Comparison of ENCODE assay signal across 8 mouse cellular contexts in the genomic region with DNA sequence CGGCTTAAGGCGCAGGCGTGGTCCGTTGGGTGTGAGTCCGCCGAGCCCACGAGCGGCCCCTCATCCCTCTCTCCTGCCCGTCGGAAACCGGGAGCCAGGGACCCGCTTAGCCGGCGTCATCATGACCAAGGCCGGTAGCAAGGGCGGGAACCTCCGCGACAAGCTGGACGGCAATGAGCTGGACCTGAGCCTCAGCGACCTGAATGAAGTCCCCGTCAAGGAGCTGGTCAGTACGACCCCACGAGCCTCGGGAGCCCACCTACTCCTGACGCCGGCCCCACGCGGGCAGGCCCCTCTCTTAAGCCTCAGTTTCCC. TPM values are rescaled to one million over a fixed set of nuclear protein-coding genes. Genes with fewer than 3 reads are reported as not detected.
DNase-seq lines count a peak whose midpoint lies in the region; ATAC-seq and TF ChIP-seq lines count a peak whose summit lies in the region.

No protein-coding gene starts in this region.

- peak overlapping the region; percentile 67 for H3K4me2 ChIP-seq in heart, embryonic 14.5 days (ENCODE audit: low read length)
- H3K4me2 ChIP-seq in hindbrain, embryonic 11.5 days (replicated peaks; ENCODE audit: low read depth, low read length) = peak overlapping the region; percentile 89

- H3K36me3 ChIP-seq in heart, embryonic 14.5 days (ENCODE audit: control insufficient read depth, insufficient read depth, low read length) = peaks cover 36% of the 10 kb centered on the region
- peaks cover 14 to 27% of the 10 kb centered on the region in 2 experiments for H3K36me3 ChIP-seq in MEL (ENCODE audit: control insufficient read depth in 1 of 2, insufficient read depth in 2 of 2, low read length in 2 of 2)
- peaks cover 8% of the 10 kb centered on the region for H3K36me3 ChIP-seq in hindbrain, embryonic 11.5 days (ENCODE audit: control insufficient read depth, insufficient read depth, low read length)
- H3K36me3 ChIP-seq in midbrain, embryonic 10.5 days = peaks cover 38% of the 10 kb centered on the region

- H3K4me3 ChIP-seq in heart, embryonic 14.5 days (ENCODE audit: control insufficient read depth in 1 of 2, insufficient read depth in 1 of 2, low read depth in 1 of 2, low read length in 2 of 2) = peak overlapping the region; percentile 87 to 89
- H3K4me3 ChIP-seq in MEL (ENCODE audit: control insufficient read depth in 1 of 2, insufficient read depth in 1 of 2, low read depth in 2 of 2, low read length in 2 of 2) = peak overlapping the region; percentile 97 to 98
- peak overlapping the region; percentile 99 for H3K4me3 ChIP-seq in hindbrain, embryonic 11.5 days (ENCODE audit: low read depth, low read length)
- peak overlapping the region; percentile 94 for H3K4me3 ChIP-seq in midbrain, embryonic 10.5 days

- 0 out of 4 replicates have a peak, but pooled peaks of 1 of the 2 experiments have one; percentile 16 for TF ChIP-seq POLR2A in MEL (IDR thresholded peaks at IDR 0.05; ENCODE audit: control insufficient read depth in 1 of 2, insufficient read depth in 1 of 2, low read depth in 1 of 2, low read length in 2 of 2, poor library complexity in 1 of 2)

- 0% methylated on average over 20 of the region's 28 CpGs for WGBS in heart, embryonic 14.5 days
- WGBS in hindbrain, embryonic 11.5 days = 0% methylated on average over 28 of the region's 28 CpGs
- under 1% methylated on average over 28 of the region's 28 CpGs for WGBS in midbrain, embryonic 10.5 days

- H3K27me3 ChIP-seq in heart, embryonic 14.5 days (ENCODE audit: control insufficient read depth, insufficient read depth, low read length) = no peaks in the 10 kb centered on the region
- H3K27me3 ChIP-seq in MEL (ENCODE audit: control insufficient read depth in 1 of 2, insufficient read depth in 2 of 2, low read length in 2 of 2) = no peaks in the 10 kb centered on the region
- H3K27me3 ChIP-seq in hindbrain, embryonic 11.5 days (ENCODE audit: control insufficient read depth, insufficient read depth, low read length) = no peaks in the 10 kb centered on the region
- H3K27me3 ChIP-seq in midbrain, embryonic 10.5 days (ENCODE audit: low read depth, poor library complexity, severe bottlenecking) = no peaks in the 10 kb centered on the region

- H3K4me1 ChIP-seq in heart, embryonic 14.5 days (ENCODE audit: control insufficient read depth in 2 of 2, insufficient read depth in 2 of 2, low read length in 2 of 2) = peaks cover 2 to 10% of the 10 kb centered on the region in 2 experiments; a peak in 3 of 4 replicates
- H3K4me1 ChIP-seq in MEL (ENCODE audit: control insufficient read depth in 1 of 2, insufficient read depth in 2 of 2, low read length in 2 of 2) = peaks cover 4 to 8% of the 10 kb centered on the region in 2 experiments
- peaks cover 7% of the 10 kb centered on the region; the same call in 1 of the 2 replicates for H3K4me1 ChIP-seq in hindbrain, embryonic 11.5 days (replicated peaks; ENCODE audit: control insufficient read depth, insufficient read depth, low read length)
- peaks cover 16% of the 10 kb centered on the region for H3K4me1 ChIP-seq in midbrain, embryonic 10.5 days

- no peaks in the 10 kb centered on the region for H3K9me3 ChIP-seq in heart, embryonic 14.5 days (ENCODE audit: control insufficient read depth, low read length)
- no peaks in the 10 kb centered on the region for H3K9me3 ChIP-seq in MEL (replicated peaks; ENCODE audit: insufficient read depth, low read length)
- H3K9me3 ChIP-seq in hindbrain, embryonic 11.5 days (ENCODE audit: control insufficient read depth, low read length) = no peaks in the 10 kb centered on the region
- no peaks in the 10 kb centered on the region for H3K9me3 ChIP-seq in midbrain, embryonic 10.5 days (replicated peaks)

- TF ChIP-seq EP300 in MEL (IDR thresholded peaks at IDR 0.05; ENCODE audit: low read depth in 1 of 2, low read length in 2 of 2) = no peak

- ATAC-seq in heart, embryonic 14.5 days (ENCODE audit: insufficient number of reproducible peaks, insufficient read depth, low FRiP score, low read depth) = no peak; the same call in 1 of the 2 replicates
- ATAC-seq in hindbrain, embryonic 11.5 days (ENCODE audit: low FRiP score) = peak; percentile 72

- peak overlapping the region; percentile 90 for H3K9ac ChIP-seq in heart, embryonic 14.5 days (ENCODE audit: low read length)
- H3K9ac ChIP-seq in MEL (ENCODE audit: control insufficient read depth, low read depth, low read length, poor library complexity, severe bottlenecking) = peak overlapping the region; percentile 97
- H3K9ac ChIP-seq in hindbrain, embryonic 11.5 days (ENCODE audit: low read depth, low read length) = peak overlapping the region; percentile 71

- peaks cover 32% of the 10 kb centered on the region for H3K79me2 ChIP-seq in MEL (ENCODE audit: control insufficient read depth, insufficient read depth, low read length, poor library complexity)

- TF ChIP-seq CTCF in MEL (IDR thresholded peaks at IDR 0.05 in 2 of 3, conservative IDR thresholded peaks at IDR 0.05 in 1 of 3; ENCODE audit: control insufficient read depth in 1 of 3, insufficient read depth in 1 of 3, low read depth in 2 of 3, low read length in 3 of 3, poor library complexity in 1 of 3, severe bottlenecking in 1 of 3) = no peak

- H3K27ac ChIP-seq in heart, embryonic 14.5 days (replicated peaks in 1 of 2; ENCODE audit: control insufficient read depth in 1 of 2, insufficient read depth in 1 of 2, low read depth in 2 of 2, low read length in 2 of 2) = peak overlapping the region; percentile 37 to 61; a peak in 3 of 4 replicates
- peak overlapping the region; percentile 78 for H3K27ac ChIP-seq in MEL (ENCODE audit: control insufficient read depth, low read depth, low read length)
- 0 out of 2 replicates have a peak overlapping the region, but pooled peaks have one; percentile 17 for H3K27ac ChIP-seq in hindbrain, embryonic 11.5 days (ENCODE audit: low read depth, low read length)
- H3K27ac ChIP-seq in midbrain, embryonic 10.5 days (replicated peaks) = peak overlapping the region; percentile 88

- no peak for TF ChIP-seq RAD21 in MEL (IDR thresholded peaks at IDR 0.05; ENCODE audit: low read depth, low read length)

- DNase-seq in heart, adult 18-20 months = no peak
- no peak for DNase-seq in MEL (ENCODE audit: low read depth, low spot score)
- no peak for DNase-seq in hindbrain, embryonic 11.5 days (ENCODE audit: low spot score)
- DNase-seq in midbrain, embryonic 10.5 days (ENCODE audit: low spot score) = no peak
- no peak for DNase-seq in left cerebral cortex, postnatal 14 days (ENCODE audit: low spot score in 2 of 2)
- no peak for DNase-seq in embryo, embryonic 10 days (ENCODE audit: low spot score)
- no peak for DNase-seq in frontal cortex, postnatal 36 days (ENCODE audit: low spot score in 2 of 2)

- intact Hi-C loops in left cerebral cortex, postnatal 14 days (cut with DNase I) = no loop called here

RNA-seq across cellular contexts. Expression of gene Lrrc59, which starts 0.3 kb away (rescaled TPM):
- polyA plus RNA-seq in heart, embryonic 14.5 days (2014; fragmentation: Nextera tagmentation; extraction: Ambion mirVana) = 104 and 110 TPM in 2 replicates
- total RNA-seq in heart, adult 18-20 months (2021) = 10 to 100 TPM; 32.0 to 32.6 TPM
- 423 and 464 TPM in 2 replicates for total RNA-seq in MEL (2012; rRNA removed)
- polyA plus RNA-seq in MEL (2012; ENCODE audit: insufficient read depth in 1 of 2, insufficient read length in 2 of 2, low read depth in 1 of 2, low replicate concordance in 2 of 2, missing spikeins in 1 of 2) = 100 to 1,000 TPM; 486 to 633 TPM
- polyA plus RNA-seq in hindbrain, embryonic 11.5 days (2014; fragmentation: Nextera tagmentation; extraction: Ambion mirVana) = 169 and 183 TPM in 2 replicates
- polyA plus RNA-seq in midbrain, embryonic 10.5 days (2016; fragmentation: Nextera tagmentation; extraction: Ambion mirVana) = 265 and 286 TPM in 2 replicates
- total RNA-seq in left cerebral cortex, postnatal 14 days (2021) = 10 to 100 TPM; 83.8 to 84.9 TPM

RNA-seq across cellular contexts. Expression of gene Mrpl27, which starts 23.7 kb away (rescaled TPM):
- 131 and 147 TPM in 2 replicates for polyA plus RNA-seq in heart, embryonic 14.5 days (2014; fragmentation: Nextera tagmentation; extraction: Ambion mirVana)
- total RNA-seq in heart, adult 18-20 months (2021) = 10 to 100 TPM; 60.9 to 62.7 TPM
- total RNA-seq in MEL (2012; rRNA removed) = 114 and 129 TPM in 2 replicates
- polyA plus RNA-seq in MEL (2012; ENCODE audit: insufficient read depth in 1 of 2, insufficient read length in 2 of 2, low read depth in 1 of 2, low replicate concordance in 2 of 2, missing spikeins in 1 of 2) = 100 to 1,000 TPM in 1 of 2 experiments, not detected in 1; 102 TPM
- 130 and 139 TPM in 2 replicates for polyA plus RNA-seq in hindbrain, embryonic 11.5 days (2014; fragmentation: Nextera tagmentation; extraction: Ambion mirVana)
- 143 and 145 TPM in 2 replicates for polyA plus RNA-seq in midbrain, embryonic 10.5 days (2016; fragmentation: Nextera tagmentation; extraction: Ambion mirVana)
- 10 to 100 TPM; 65.2 to 72.5 TPM for total RNA-seq in left cerebral cortex, postnatal 14 days (2021)

RNA-seq across cellular contexts. Expression of gene Eme1, which starts 23.9 kb away (rescaled TPM):
- 10.2 and 11.7 TPM in 2 replicates for polyA plus RNA-seq in heart, embryonic 14.5 days (2014; fragmentation: Nextera tagmentation; extraction: Ambion mirVana)
- under 1 TPM; 0.10 to 0.23 TPM for total RNA-seq in heart, adult 18-20 months (2021)
- 43.8 and 54.9 TPM in 2 replicates for total RNA-seq in MEL (2012; rRNA removed)
- polyA plus RNA-seq in MEL (2012; ENCODE audit: insufficient read depth in 1 of 2, insufficient read length in 2 of 2, low read depth in 1 of 2, low replicate concordance in 2 of 2, missing spikeins in 1 of 2) = 10 to 100 TPM in 1 of 2 experiments, not detected in 1; 41.8 TPM
- polyA plus RNA-seq in hindbrain, embryonic 11.5 days (2014; fragmentation: Nextera tagmentation; extraction: Ambion mirVana) = 33.9 and 37.4 TPM in 2 replicates
- polyA plus RNA-seq in midbrain, embryonic 10.5 days (2016; fragmentation: Nextera tagmentation; extraction: Ambion mirVana) = 61.7 and 64.1 TPM in 2 replicates
- under 1 TPM; 0.21 to 0.79 TPM for total RNA-seq in left cerebral cortex, postnatal 14 days (2021)

RNA-seq across cellular contexts. Expression of gene Acsf2, which starts 28.2 kb away (rescaled TPM):
- 3.9 and 4.0 TPM in 2 replicates for polyA plus RNA-seq in heart, embryonic 14.5 days (2014; fragmentation: Nextera tagmentation; extraction: Ambion mirVana)
- 10 to 100 TPM; 30.4 to 33.5 TPM for total RNA-seq in heart, adult 18-20 months (2021)
- 2.8 and 3.3 TPM in 2 replicates for total RNA-seq in MEL (2012; rRNA removed)
- 10 to 100 TPM in 1 of 2 experiments, not detected in 1; 13.1 TPM for polyA plus RNA-seq in MEL (2012; ENCODE audit: insufficient read depth in 1 of 2, insufficient read length in 2 of 2, low read depth in 1 of 2, low replicate concordance in 2 of 2, missing spikeins in 1 of 2)
- polyA plus RNA-seq in hindbrain, embryonic 11.5 days (2014; fragmentation: Nextera tagmentation; extraction: Ambion mirVana) = 4.9 and 5.2 TPM in 2 replicates
- polyA plus RNA-seq in midbrain, embryonic 10.5 days (2016; fragmentation: Nextera tagmentation; extraction: Ambion mirVana) = 3.0 and 3.5 TPM in 2 replicates
- 10 to 100 TPM; 16.9 to 17.2 TPM for total RNA-seq in left cerebral cortex, postnatal 14 days (2021)

RNA-seq across cellular contexts. Expression of gene Xylt2, which starts 47.5 kb away (rescaled TPM):
- 10.4 and 13.8 TPM in 2 replicates for polyA plus RNA-seq in heart, embryonic 14.5 days (2014; fragmentation: Nextera tagmentation; extraction: Ambion mirVana)
- 1 to 10 TPM; 6.1 to 6.9 TPM for total RNA-seq in heart, adult 18-20 months (2021)
- 8.4 and 10.1 TPM in 2 replicates for total RNA-seq in MEL (2012; rRNA removed)
- 10 to 100 TPM in 1 of 2 experiments, not detected in 1; 12.4 TPM for polyA plus RNA-seq in MEL (2012; ENCODE audit: insufficient read depth in 1 of 2, insufficient read length in 2 of 2, low read depth in 1 of 2, low replicate concordance in 2 of 2, missing spikeins in 1 of 2)
- 8.9 and 9.6 TPM in 2 replicates for polyA plus RNA-seq in hindbrain, embryonic 11.5 days (2014; fragmentation: Nextera tagmentation; extraction: Ambion mirVana)
- 13.8 and 14.4 TPM in 2 replicates for polyA plus RNA-seq in midbrain, embryonic 10.5 days (2016; fragmentation: Nextera tagmentation; extraction: Ambion mirVana)
- 10 to 100 TPM; 23.1 to 25.8 TPM for total RNA-seq in left cerebral cortex, postnatal 14 days (2021)

Comparison
In these comparisons a context has a peak if more than half of its experiments do, and no peak if none do; other contexts are left out.
1. H3K27ac ChIP-seq: peak in every context shown above with its lines; median percentile 88 in midbrain, embryonic 10.5 days; 78 in MEL; 49 in heart, embryonic 14.5 days; 17 in hindbrain, embryonic 11.5 days.